Mouse (Mus musculus) liver, embryonic 14.5 days (tissue): Measurements from ENCODE around the gene Atp6v1g2.

Experiments used
- CTCF ChIP-seq: IDR thresholded peaks from 2 replicates; pipeline ENCODE4 v1.5.1; 2016; ENCODE audit warnings: antibody characterized with exemption, low read depth, control low read depth
- EP300 ChIP-seq: IDR thresholded peaks from 2 replicates; pipeline ENCODE4 v1.6.1; 2016; ENCODE audit warnings: antibody characterized with exemption, low read depth

GRCm38 (mm10) chr17:35257824-35258491, 24.5 kb downstream of the Atp6v1g2 start:
- TF ChIP-seq EP300 (no peak), CTCF (peak; percentile 93)
